Mouse (Mus musculus): ENCODE data around the gene Zfp771. TPM values are rescaled to one million over a fixed set of nuclear protein-coding genes. Genes with fewer than 3 reads are reported as not detected.

The Zfp771 gene
- polyA plus RNA-seq, 1 experiment: 41.0 TPM

DNA sequence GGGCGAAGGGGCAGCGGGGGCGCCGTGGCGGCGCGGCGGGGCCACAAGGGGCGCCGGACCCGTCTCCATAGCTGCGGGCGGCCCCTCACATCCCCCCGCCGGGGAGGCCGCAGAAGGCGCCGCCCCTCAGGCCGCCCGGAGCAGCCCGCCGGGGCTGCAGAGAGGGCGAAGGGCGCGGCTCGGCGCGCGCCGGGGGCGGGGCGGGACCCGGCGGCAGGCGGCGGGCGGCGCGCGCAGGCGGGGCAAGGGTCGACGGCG lies 35.9 kb upstream of the Zfp771 start, which contains the start of gene Tbc1d10b:
Tbc1d10b (minus strand) TSS at position 174 of the 258 bp plus-strand sequence.
- Histone ChIP-seq H3K4me3 (ENCODE audit: control insufficient read depth, low read depth, low read length) (peak within 1 kb of the TSS; percentile 73), H3K27ac (ENCODE audit: control insufficient read depth, insufficient read depth, low read depth, low read length) (peak within 1 kb of the TSS; percentile 40), H3K27me3 (ENCODE audit: control insufficient read depth, insufficient read depth, low read length) (no peaks in the 10 kb centered on the region), H3K4me1 (ENCODE audit: control insufficient read depth, insufficient read depth, low read length) (peaks cover 12% of the 10 kb centered on the region), H3K36me3 (ENCODE audit: control insufficient read depth, insufficient read depth, low read length) (no peaks in the 10 kb centered on the region)
- TF ChIP-seq CTCF (IDR thresholded peaks at IDR 0.05; ENCODE audit: control insufficient read depth, insufficient read depth, insufficient replicate concordance, low read depth, low read length) (no peak), POLR2A (IDR thresholded peaks at IDR 0.05; ENCODE audit: control insufficient read depth, low read depth, low read length) (no peak)

GRCm38 (mm10) chr7:127208553-127209438 lies 35.3 kb upstream of the Zfp771 start, which contains the start of gene Mylpf:
TSS of gene Mylpf (plus strand) at chr7:127208890.
- H3K27ac ChIP-seq (ENCODE audit: control insufficient read depth, insufficient read depth, low read depth, low read length): peak within 1 kb of the TSS; percentile 40
- H3K4me3 ChIP-seq (ENCODE audit: control insufficient read depth, low read depth, low read length): peak within 1 kb of the TSS; percentile 73
- TF ChIP-seq CTCF (IDR thresholded peaks at IDR 0.05; ENCODE audit: control insufficient read depth, insufficient read depth, insufficient replicate concordance, low read depth, low read length) (peak; percentile 28; the same call in 1 of the 2 replicates), POLR2A (IDR thresholded peaks at IDR 0.05; ENCODE audit: control insufficient read depth, low read depth, low read length) (0 out of 2 replicates have a peak, but pooled peaks have one; percentile 31)
- no peaks in the 10 kb centered on the region for H3K36me3 ChIP-seq (ENCODE audit: control insufficient read depth, insufficient read depth, low read length)
- H3K4me1 ChIP-seq (ENCODE audit: control insufficient read depth, insufficient read depth, low read length): peaks cover 14% of the 10 kb centered on the region
- H3K27me3 ChIP-seq (ENCODE audit: control insufficient read depth, insufficient read depth, low read length): no peaks in the 10 kb centered on the region

DNA sequence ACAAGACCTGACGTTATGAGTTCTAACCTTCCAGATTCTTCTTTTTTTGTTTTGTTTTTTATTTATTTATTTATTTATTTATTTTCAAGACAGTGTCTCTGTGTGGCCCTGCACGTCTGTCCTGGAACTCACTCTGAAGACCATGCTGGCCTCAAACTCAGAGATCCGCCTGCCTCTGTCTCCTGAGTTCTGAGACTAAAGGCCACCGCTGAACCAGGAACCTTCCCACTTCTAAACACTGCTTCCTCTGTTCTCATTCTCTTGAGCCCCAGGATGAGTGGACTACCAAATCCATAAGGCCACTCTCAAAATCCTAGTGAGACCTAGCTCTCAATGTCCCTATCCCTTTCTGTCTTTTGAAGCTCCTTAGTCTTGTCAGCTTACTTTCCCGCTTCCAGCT lies 34.2 kb upstream of the Zfp771 start:
- Histone ChIP-seq H3K36me3 (ENCODE audit: control insufficient read depth, insufficient read depth, low read length) (no peaks in the 10 kb centered on the region), H3K27ac (ENCODE audit: control insufficient read depth, insufficient read depth, low read depth, low read length) (no peak overlapping the region), H3K4me1 (ENCODE audit: control insufficient read depth, insufficient read depth, low read length) (peaks cover 23% of the 10 kb centered on the region), H3K4me3 (ENCODE audit: control insufficient read depth, low read depth, low read length) (no peak overlapping the region), H3K27me3 (ENCODE audit: control insufficient read depth, insufficient read depth, low read length) (no peaks in the 10 kb centered on the region)
- TF ChIP-seq POLR2A (IDR thresholded peaks at IDR 0.05; ENCODE audit: control insufficient read depth, low read depth, low read length) (no peak), CTCF (IDR thresholded peaks at IDR 0.05; ENCODE audit: control insufficient read depth, insufficient read depth, insufficient replicate concordance, low read depth, low read length) (no peak)

DNA sequence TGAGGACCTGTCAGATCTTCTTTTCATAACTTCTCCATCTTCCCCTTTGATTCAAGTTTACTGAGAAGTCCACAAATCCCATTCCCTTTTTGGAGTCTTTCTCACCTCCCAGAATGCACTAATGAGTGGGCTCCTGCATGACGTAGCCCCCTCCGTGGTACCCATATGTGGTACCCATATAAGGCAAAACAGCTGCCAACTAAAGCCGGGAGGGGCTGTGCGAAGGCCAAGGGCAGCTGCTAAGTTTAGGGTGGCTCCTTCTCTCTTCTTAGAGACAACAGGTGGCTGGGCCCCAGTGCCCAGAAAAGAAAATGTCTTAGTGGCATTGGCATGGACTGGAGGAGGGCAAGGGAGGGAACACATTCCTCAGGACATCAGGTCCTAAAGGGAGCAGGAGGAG lies 33.8 kb upstream of the Zfp771 start:
- Histone ChIP-seq H3K4me3 (ENCODE audit: control insufficient read depth, low read depth, low read length) (no peak overlapping the region), H3K4me1 (ENCODE audit: control insufficient read depth, insufficient read depth, low read length) (peaks cover 27% of the 10 kb centered on the region), H3K36me3 (ENCODE audit: control insufficient read depth, insufficient read depth, low read length) (no peaks in the 10 kb centered on the region), H3K27me3 (ENCODE audit: control insufficient read depth, insufficient read depth, low read length) (no peaks in the 10 kb centered on the region), H3K27ac (ENCODE audit: control insufficient read depth, insufficient read depth, low read depth, low read length) (no peak overlapping the region)
- no peak for TF ChIP-seq CTCF (IDR thresholded peaks at IDR 0.05; ENCODE audit: control insufficient read depth, insufficient read depth, insufficient replicate concordance, low read depth, low read length)
- no peak for TF ChIP-seq POLR2A (IDR thresholded peaks at IDR 0.05; ENCODE audit: control insufficient read depth, low read depth, low read length)

- Histone ChIP-seq H3K4me1 (ENCODE audit: control insufficient read depth, insufficient read depth, low read length) (peaks cover 32% of the 10 kb centered on the region), H3K36me3 (ENCODE audit: control insufficient read depth, insufficient read depth, low read length) (no peaks in the 10 kb centered on the region), H3K4me3 (ENCODE audit: control insufficient read depth, low read depth, low read length) (no peak overlapping the region), H3K27ac (ENCODE audit: control insufficient read depth, insufficient read depth, low read depth, low read length) (no peak overlapping the region), H3K27me3 (ENCODE audit: control insufficient read depth, insufficient read depth, low read length) (no peaks in the 10 kb centered on the region)
- TF ChIP-seq CTCF (IDR thresholded peaks at IDR 0.05; ENCODE audit: control insufficient read depth, insufficient read depth, insufficient replicate concordance, low read depth, low read length) (no peak), POLR2A (IDR thresholded peaks at IDR 0.05; ENCODE audit: control insufficient read depth, low read depth, low read length) (no peak)
Measured at GRCm38 (mm10) chr7:127211014-127211745, 32.9 kb upstream of the Zfp771 start.

- Histone ChIP-seq H3K4me3 (ENCODE audit: control insufficient read depth, low read depth, low read length) (no peak overlapping the region), H3K27ac (ENCODE audit: control insufficient read depth, insufficient read depth, low read depth, low read length) (no peak overlapping the region), H3K36me3 (ENCODE audit: control insufficient read depth, insufficient read depth, low read length) (no peaks in the 10 kb centered on the region), H3K27me3 (ENCODE audit: control insufficient read depth, insufficient read depth, low read length) (no peaks in the 10 kb centered on the region), H3K4me1 (ENCODE audit: control insufficient read depth, insufficient read depth, low read length) (peaks cover 29% of the 10 kb centered on the region)
- TF ChIP-seq POLR2A (IDR thresholded peaks at IDR 0.05; ENCODE audit: control insufficient read depth, low read depth, low read length) (no peak), CTCF (IDR thresholded peaks at IDR 0.05; ENCODE audit: control insufficient read depth, insufficient read depth, insufficient replicate concordance, low read depth, low read length) (no peak)
Measured at GRCm38 (mm10) chr7:127212432-127213250, 31.4 kb upstream of the Zfp771 start.
